Mouse (Mus musculus) neutrophil, adult 59 days (primary cell): ENCODE data around the gene Tipin. TPM values are rescaled to one million over a fixed set of nuclear protein-coding genes. Genes with fewer than 3 reads are reported as not detected.

Experiments used
- total RNA-seq, 2 experiments: library from RNA; stranded (reverse); gene quantifications; 1 replicate in 1 of 2; 2 replicates in 1 of 2; pipeline ENCODE4 v1.2.4; 2023

The Tipin gene
- total RNA-seq: 10 to 100 TPM; 35.9 to 36.4 TPM

GRCm38 (mm10) chr9:64281105-64281780 is at the start of gene Tipin:
Tipin (plus strand) TSS chr9:64281581.

GRCm38 (mm10) chr9:64234768-64235435 is 46.5 kb upstream of the Tipin start, which contains the start of gene Uchl4:
Uchl4 (plus strand) TSS chr9:64235201.

GRCm38 (mm10) chr9:64253021-64253904 is 28.1 kb upstream of the Tipin start, which contains the start of gene Map2k1:
Map2k1 (minus strand) TSS chr9:64253631.

GRCm38 (mm10) chr9:64341254-64341566 is 59.8 kb downstream of the Tipin start, which contains the start of gene Dis3l:
Dis3l (minus strand) TSS chr9:64341288.

Other genes with a start within 250 kb of the Tipin start
- not detected for gene Lctl, start 164.4 kb upstream of the Tipin start, total RNA-seq
- gene Zwilch, start 108.5 kb upstream of the Tipin start, total RNA-seq: 10 to 100 TPM; 18.8 to 22.3 TPM
- 100 to 1,000 TPM; 617 to 686 TPM for gene Rpl4, start 108.2 kb upstream of the Tipin start, total RNA-seq
- 10 to 100 TPM; 30.9 to 33.0 TPM for gene Snapc5, start 102.3 kb upstream of the Tipin start, total RNA-seq
- 1 to 10 TPM in 1 of 2 experiments, not detected in 1; 1.2 TPM for gene Uchl4, start 46.4 kb upstream of the Tipin start, total RNA-seq
- gene Map2k1, start 27.9 kb upstream of the Tipin start, total RNA-seq: 10 to 100 TPM; 84.2 to 87.7 TPM
- gene Dis3l, start 59.7 kb downstream of the Tipin start, total RNA-seq: 10 to 100 TPM; 10.1 to 12.9 TPM
- gene Megf11, start 104.0 kb downstream of the Tipin start, total RNA-seq: not detected